Mouse (Mus musculus) bone marrow macrophage, adult 2 months (primary cell): ENCODE data around the gene Ruvbl2.

Experiments used
- CTCF ChIP-seq: IDR thresholded peaks from 2 replicates; pipeline ENCODE4 v1.5.1; 2012; ENCODE audit warnings: low read depth, mild to moderate bottlenecking, low read length, moderate library complexity
- POLR2A ChIP-seq: IDR thresholded peaks from 2 replicates; pipeline ENCODE4 v1.6.1; 2012; ENCODE audit warnings: mild to moderate bottlenecking, low read depth, low read length, borderline replicate concordance

- TF ChIP-seq CTCF = no peak
- no peak for TF ChIP-seq POLR2A
These were observed at the start of gene Ruvbl2 for GRCm38 (mm10) chr7:45437521-45438276.
